Mouse (Mus musculus): ENCODE data around the gene Wdr83os. TPM values are rescaled to one million over a fixed set of nuclear protein-coding genes. Genes with fewer than 3 reads are reported as not detected.
"Not testable (repeated sequence)": the region's sequence is repeated elsewhere in the genome, so short reads cannot be mapped to it uniquely, and the experiment has no call there.

Gene Wdr83os
- polyA plus RNA-seq, 1 experiment from 2014 or later: 146 TPM

GRCm38 (mm10) chr8:85082169-85082568 is 1.6 kb downstream of the Wdr83os start:
- ATAC-seq; H3K9me3 ChIP-seq (ENCODE audit: control insufficient read depth, low read length); H3K4me3 ChIP-seq (ENCODE audit: low read length); H3K4me2 ChIP-seq (ENCODE audit: low read depth, low read length); H3K9ac ChIP-seq (ENCODE audit: low read depth, low read length); H3K27ac ChIP-seq (ENCODE audit: low read length); H3K27me3 ChIP-seq (replicated peaks; ENCODE audit: control insufficient read depth, insufficient read depth, low read length): not testable (repeated sequence)
- 86% methylated on average over 4 of the region's 4 CpGs for WGBS
- H3K4me1 ChIP-seq (ENCODE audit: control insufficient read depth, insufficient read depth, low read length): peaks cover 16% of the 10 kb centered on the region
- H3K36me3 ChIP-seq (ENCODE audit: control insufficient read depth, insufficient read depth, low read length): peaks cover 12% of the 10 kb centered on the region; the same call in 1 of the 2 replicates

GRCm38 (mm10) chr8:85083108-85083813 is 2.7 kb downstream of the Wdr83os start, which contains the start of gene Man2b1:
TSS of gene Man2b1 (plus strand) at chr8:85083270.
- H3K9me3 ChIP-seq (ENCODE audit: control insufficient read depth, low read length): no peaks in the 10 kb centered on the region
- peaks cover 13% of the 10 kb centered on the region; the same call in 1 of the 2 replicates for H3K36me3 ChIP-seq (ENCODE audit: control insufficient read depth, insufficient read depth, low read length)
- peak within 1 kb of the TSS; percentile 71 for H3K27ac ChIP-seq (ENCODE audit: low read length)
- H3K4me3 ChIP-seq (ENCODE audit: low read length): peak within 1 kb of the TSS; percentile 83
- WGBS: under 1% methylated on average over 30 of the region's 30 CpGs
- H3K9ac ChIP-seq (ENCODE audit: low read depth, low read length): peak within 1 kb of the TSS; percentile 88
- peak; percentile 91 for ATAC-seq
- H3K4me1 ChIP-seq (ENCODE audit: control insufficient read depth, insufficient read depth, low read length): peaks cover 16% of the 10 kb centered on the region
- H3K4me2 ChIP-seq (ENCODE audit: low read depth, low read length): peak within 1 kb of the TSS; percentile 86
- H3K27me3 ChIP-seq (replicated peaks; ENCODE audit: control insufficient read depth, insufficient read depth, low read length): no peaks in the 10 kb centered on the region

GRCm38 (mm10) chr8:85084633-85085032 is 4.1 kb downstream of the Wdr83os start:
- no peaks in the 10 kb centered on the region for H3K9me3 ChIP-seq (ENCODE audit: control insufficient read depth, low read length)
- no peaks in the 10 kb centered on the region for H3K27me3 ChIP-seq (replicated peaks; ENCODE audit: control insufficient read depth, insufficient read depth, low read length)
- no peak overlapping the region for H3K9ac ChIP-seq (ENCODE audit: low read depth, low read length)
- no peak overlapping the region for H3K4me2 ChIP-seq (ENCODE audit: low read depth, low read length)
- no peak for ATAC-seq
- H3K4me3 ChIP-seq (ENCODE audit: low read length): no peak overlapping the region
- H3K27ac ChIP-seq (ENCODE audit: low read length): no peak overlapping the region
- peaks cover 18% of the 10 kb centered on the region; the same call in 1 of the 2 replicates for H3K36me3 ChIP-seq (ENCODE audit: control insufficient read depth, insufficient read depth, low read length)
- 81% methylated on average over 8 of the region's 8 CpGs for WGBS
- peaks cover 13% of the 10 kb centered on the region for H3K4me1 ChIP-seq (ENCODE audit: control insufficient read depth, insufficient read depth, low read length)

GRCm38 (mm10) chr8:85086238-85086637 is 5.7 kb downstream of the Wdr83os start:
- no peaks in the 10 kb centered on the region for H3K27me3 ChIP-seq (replicated peaks; ENCODE audit: control insufficient read depth, insufficient read depth, low read length)
- H3K4me3 ChIP-seq (ENCODE audit: low read length): no peak overlapping the region
- H3K4me2 ChIP-seq (ENCODE audit: low read depth, low read length): no peak overlapping the region
- no peaks in the 10 kb centered on the region for H3K9me3 ChIP-seq (ENCODE audit: control insufficient read depth, low read length)
- H3K27ac ChIP-seq (ENCODE audit: low read length): no peak overlapping the region
- 74% methylated on average over 3 of the region's 3 CpGs for WGBS
- H3K36me3 ChIP-seq (ENCODE audit: control insufficient read depth, insufficient read depth, low read length): peaks cover 18% of the 10 kb centered on the region; the same call in 1 of the 2 replicates
- no peak overlapping the region for H3K9ac ChIP-seq (ENCODE audit: low read depth, low read length)
- H3K4me1 ChIP-seq (ENCODE audit: control insufficient read depth, insufficient read depth, low read length): peaks cover 10% of the 10 kb centered on the region
- no peak for ATAC-seq

GRCm38 (mm10) chr8:85088771-85089170 is 8.2 kb downstream of the Wdr83os start:
- ATAC-seq: no peak
- H3K4me2 ChIP-seq (ENCODE audit: low read depth, low read length): no peak overlapping the region
- peaks cover 18% of the 10 kb centered on the region; the same call in 1 of the 2 replicates for H3K36me3 ChIP-seq (ENCODE audit: control insufficient read depth, insufficient read depth, low read length)
- WGBS: 84% methylated on average over 2 of the region's 2 CpGs
- no peaks in the 10 kb centered on the region for H3K27me3 ChIP-seq (replicated peaks; ENCODE audit: control insufficient read depth, insufficient read depth, low read length)
- no peaks in the 10 kb centered on the region for H3K9me3 ChIP-seq (ENCODE audit: control insufficient read depth, low read length)
- no peak overlapping the region for H3K4me3 ChIP-seq (ENCODE audit: low read length)
- no peak overlapping the region for H3K9ac ChIP-seq (ENCODE audit: low read depth, low read length)
- no peaks in the 10 kb centered on the region for H3K4me1 ChIP-seq (ENCODE audit: control insufficient read depth, insufficient read depth, low read length)
- H3K27ac ChIP-seq (ENCODE audit: low read length): no peak overlapping the region

GRCm38 (mm10) chr8:85090856-85091255 is 10.3 kb downstream of the Wdr83os start:
- Histone ChIP-seq H3K4me3 (ENCODE audit: low read length) (no peak overlapping the region), H3K9ac (ENCODE audit: low read depth, low read length) (no peak overlapping the region), H3K9me3 (ENCODE audit: control insufficient read depth, low read length) (no peaks in the 10 kb centered on the region), H3K4me1 (ENCODE audit: control insufficient read depth, insufficient read depth, low read length) (no peaks in the 10 kb centered on the region), H3K27ac (ENCODE audit: low read length) (no peak overlapping the region), H3K36me3 (ENCODE audit: control insufficient read depth, insufficient read depth, low read length) (peaks cover 11% of the 10 kb centered on the region), H3K4me2 (ENCODE audit: low read depth, low read length) (no peak overlapping the region), H3K27me3 (replicated peaks; ENCODE audit: control insufficient read depth, insufficient read depth, low read length) (no peaks in the 10 kb centered on the region)
- WGBS: 85% methylated on average over 11 of the region's 11 CpGs
- no peak for ATAC-seq

- H3K4me3 ChIP-seq (ENCODE audit: low read length): no peak overlapping the region
- H3K27me3 ChIP-seq (replicated peaks; ENCODE audit: control insufficient read depth, insufficient read depth, low read length): no peaks in the 10 kb centered on the region
- WGBS: 37% methylated on average over 21 of the region's 21 CpGs
- H3K9me3 ChIP-seq (ENCODE audit: control insufficient read depth, low read length): no peaks in the 10 kb centered on the region
- H3K27ac ChIP-seq (ENCODE audit: low read length): no peak overlapping the region
- no peak for ATAC-seq
- no peak overlapping the region for H3K9ac ChIP-seq (ENCODE audit: low read depth, low read length)
- H3K36me3 ChIP-seq (ENCODE audit: control insufficient read depth, insufficient read depth, low read length): peaks cover 10% of the 10 kb centered on the region
- H3K4me1 ChIP-seq (ENCODE audit: control insufficient read depth, insufficient read depth, low read length): no peaks in the 10 kb centered on the region
- H3K4me2 ChIP-seq (ENCODE audit: low read depth, low read length): no peak overlapping the region
These were observed 11.1 kb downstream of the Wdr83os start for GRCm38 (mm10) chr8:85091526-85092090.

- Histone ChIP-seq H3K36me3 (ENCODE audit: control insufficient read depth, insufficient read depth, low read length) (peaks cover 7% of the 10 kb centered on the region), H3K9me3 (ENCODE audit: control insufficient read depth, low read length) (no peaks in the 10 kb centered on the region), H3K4me1 (ENCODE audit: control insufficient read depth, insufficient read depth, low read length) (no peaks in the 10 kb centered on the region), H3K4me3 (ENCODE audit: low read length) (no peak overlapping the region), H3K4me2 (ENCODE audit: low read depth, low read length) (no peak overlapping the region), H3K9ac (ENCODE audit: low read depth, low read length) (no peak overlapping the region), H3K27ac (ENCODE audit: low read length) (no peak overlapping the region), H3K27me3 (replicated peaks; ENCODE audit: control insufficient read depth, insufficient read depth, low read length) (no peaks in the 10 kb centered on the region)
- WGBS: 93% methylated on average over 13 of the region's 13 CpGs
- ATAC-seq: no peak
These were observed 14.5 kb downstream of the Wdr83os start for GRCm38 (mm10) chr8:85095051-85095450.

GRCm38 (mm10) chr8:85095566-85095965 is 15.0 kb downstream of the Wdr83os start:
- 96% methylated on average over 7 of the region's 7 CpGs for WGBS

More at GRCm38 (mm10) chr8:85095566-85095965, 15.0 kb downstream of the Wdr83os start:
- no peaks in the 10 kb centered on the region for H3K4me1 ChIP-seq (ENCODE audit: control insufficient read depth, insufficient read depth, low read length)
- H3K9me3 ChIP-seq (ENCODE audit: control insufficient read depth, low read length): no peaks in the 10 kb centered on the region
- no peak overlapping the region for H3K4me2 ChIP-seq (ENCODE audit: low read depth, low read length)
- no peak overlapping the region for H3K27ac ChIP-seq (ENCODE audit: low read length)
- H3K36me3 ChIP-seq (ENCODE audit: control insufficient read depth, insufficient read depth, low read length): peaks cover 7% of the 10 kb centered on the region
- no peaks in the 10 kb centered on the region for H3K27me3 ChIP-seq (replicated peaks; ENCODE audit: control insufficient read depth, insufficient read depth, low read length)
- ATAC-seq: no peak
- no peak overlapping the region for H3K9ac ChIP-seq (ENCODE audit: low read depth, low read length)
- no peak overlapping the region for H3K4me3 ChIP-seq (ENCODE audit: low read length)
